Mouse (Mus musculus): Measurements from ENCODE around the gene Olfm2. TPM values are rescaled to one million over a fixed set of nuclear protein-coding genes. Genes with fewer than 3 reads are reported as not detected.

The Olfm2 gene
- polyA plus RNA-seq, 1 experiment from 2014 or later: 0.32 TPM

- H3K27me3 ChIP-seq: no peaks in the 10 kb centered on the region
- ChIA-PET CTCF (interaction anchor here (0.7 to 3.5 kb wide), 2 partner anchors 8 to 10 kb away, joined by 3 to 12 read pairs; no protein-coding TSS in a partner anchor), POLR2A (interaction anchor here (0.6 to 0.7 kb wide), 2 partner anchors 9 to 76 kb away, joined by 3 to 5 read pairs; no protein-coding TSS in a partner anchor)
- in situ Hi-C loops (cut with MboI; ENCODE audit: low pct_unique_long_range_greater_than_20kb): no loop called here
- TF ChIP-seq CTCF (IDR thresholded peaks at IDR 0.05): no peak
- ATAC-seq (no peak), DNase-seq (ENCODE audit: low read depth, low spot score) (no peak)
Measured at GRCm38 (mm10) chr9:20653859-20654258, 92.3 kb downstream of the Olfm2 start.

- ATAC-seq: peak; percentile 0
- no peaks in the 10 kb centered on the region for H3K27me3 ChIP-seq
- CTCF ChIA-PET: interaction anchor here (0.7 to 3.5 kb wide), 3 partner anchors 10 to 17 kb away, joined by 3 to 12 read pairs (median 4); no protein-coding TSS in a partner anchor
- POLR2A ChIA-PET: no interaction called here
- TF ChIP-seq CTCF (IDR thresholded peaks at IDR 0.05): no peak
- no peak for DNase-seq (ENCODE audit: low read depth, low spot score)
- in situ Hi-C loops (cut with MboI; ENCODE audit: low pct_unique_long_range_greater_than_20kb): no loop called here
Measured at GRCm38 (mm10) chr9:20652260-20652658, 93.9 kb downstream of the Olfm2 start.

- in situ Hi-C loops (cut with MboI; ENCODE audit: low pct_unique_long_range_greater_than_20kb): no loop called here
- ChIA-PET POLR2A (no interaction called here), CTCF (interaction anchor here (1.3 to 3.5 kb wide), 2 partner anchors 11 to 16 kb away, joined by 4 to 12 read pairs; no protein-coding TSS in a partner anchor)
- peak; percentile 100 for ATAC-seq
- H3K27me3 ChIP-seq: no peaks in the 10 kb centered on the region
- DNase-seq (ENCODE audit: low read depth, low spot score): peak; percentile 98
- TF ChIP-seq CTCF (IDR thresholded peaks at IDR 0.05): no peak
Measured at GRCm38 (mm10) chr9:20651602-20652259, 94.4 kb downstream of the Olfm2 start, which contains the start of gene Pin1. Gene Pin1 (plus strand): TSS chr9:20652095.

GRCm38 (mm10) chr9:20645121-20645520 lies 101.0 kb downstream of the Olfm2 start:
- CTCF ChIA-PET: no interaction called here

GRCm38 (mm10) chr9:20644360-20645081 lies 101.6 kb downstream of the Olfm2 start, which contains the start of gene Fbxl12:
Gene Fbxl12 (minus strand): TSS chr9:20644767.
- TF ChIP-seq CTCF (IDR thresholded peaks at IDR 0.05): no peak
- ChIA-PET POLR2A (interaction anchor here (1.0 kb wide), 1 partner anchor 9 kb away, joined by 3 read pairs; no protein-coding TSS in a partner anchor), CTCF (no interaction called here)
- in situ Hi-C loops (cut with MboI; ENCODE audit: low pct_unique_long_range_greater_than_20kb): loop anchor here (10.0 kb wide), 1 partner anchor 170 kb away; no protein-coding TSS in a partner anchor
- ATAC-seq: peak; percentile 31
- no peaks in the 10 kb centered on the region for H3K27me3 ChIP-seq
- no peak for DNase-seq (ENCODE audit: low read depth, low spot score)

More at GRCm38 (mm10) chr9:20645121-20645520, 101.0 kb downstream of the Olfm2 start:
- H3K27me3 ChIP-seq: no peaks in the 10 kb centered on the region
- no peak for TF ChIP-seq CTCF (IDR thresholded peaks at IDR 0.05)
- POLR2A ChIA-PET: interaction anchor here (1.0 kb wide), 1 partner anchor 9 kb away, joined by 3 read pairs; no protein-coding TSS in a partner anchor
- DNase-seq (ENCODE audit: low read depth, low spot score) (no peak), ATAC-seq (no peak)
- in situ Hi-C loops (cut with MboI; ENCODE audit: low pct_unique_long_range_greater_than_20kb): loop anchor here (10.0 kb wide), 1 partner anchor 170 kb away; no protein-coding TSS in a partner anchor

- ChIA-PET CTCF (interaction anchor here (1.2 to 1.4 kb wide), 2 partner anchors 10 to 18 kb away, joined by 3 read pairs; no protein-coding TSS in a partner anchor), POLR2A (no interaction called here)
- DNase-seq (ENCODE audit: low read depth, low spot score) (no peak), ATAC-seq (no peak)
- no peaks in the 10 kb centered on the region for H3K27me3 ChIP-seq
- in situ Hi-C loops (cut with MboI; ENCODE audit: low pct_unique_long_range_greater_than_20kb): loop anchor here (10.0 kb wide), 1 partner anchor 169 kb away; no protein-coding TSS in a partner anchor
- no peak for TF ChIP-seq CTCF (IDR thresholded peaks at IDR 0.05)
Measured at GRCm38 (mm10) chr9:20643781-20644180, 102.4 kb downstream of the Olfm2 start.

- ChIA-PET POLR2A (no interaction called here), CTCF (interaction anchor here (0.7 to 1.4 kb wide), 3 partner anchors 11 to 19 kb away, joined by 3 read pairs; no protein-coding TSS in a partner anchor)
- H3K27me3 ChIP-seq: no peaks in the 10 kb centered on the region
- DNase-seq (ENCODE audit: low read depth, low spot score) (peak; percentile 35), ATAC-seq (peak; percentile 79)
- in situ Hi-C loops (cut with MboI; ENCODE audit: low pct_unique_long_range_greater_than_20kb): loop anchor here (10.0 kb wide), 1 partner anchor 168 kb away; no protein-coding TSS in a partner anchor
- no peak for TF ChIP-seq CTCF (IDR thresholded peaks at IDR 0.05)
Measured at GRCm38 (mm10) chr9:20642896-20643466, 103.2 kb downstream of the Olfm2 start.

- DNase-seq (ENCODE audit: low read depth, low spot score): peak; percentile 54
- in situ Hi-C loops (cut with MboI; ENCODE audit: low pct_unique_long_range_greater_than_20kb): loop anchor here (10.0 kb wide), 1 partner anchor 167 kb away; no protein-coding TSS in a partner anchor
- TF ChIP-seq CTCF (IDR thresholded peaks at IDR 0.05): no peak
- ChIA-PET POLR2A (no interaction called here), CTCF (interaction anchor here (0.7 to 1.4 kb wide), 2 partner anchors 10 to 19 kb away, joined by 3 read pairs; no protein-coding TSS in a partner anchor)
- no peaks in the 10 kb centered on the region for H3K27me3 ChIP-seq
- peak; percentile 87 for ATAC-seq
Measured at GRCm38 (mm10) chr9:20642101-20642895, 103.9 kb downstream of the Olfm2 start, which contains the start of gene Ubl5. Gene Ubl5 (plus strand): TSS chr9:20642878.

- ATAC-seq: no peak
- POLR2A ChIA-PET: no interaction called here
Measured at GRCm38 (mm10) chr9:20641501-20641900, 104.6 kb downstream of the Olfm2 start.

More at GRCm38 (mm10) chr9:20641501-20641900, 104.6 kb downstream of the Olfm2 start:
- in situ Hi-C loops (cut with MboI; ENCODE audit: low pct_unique_long_range_greater_than_20kb): loop anchor here (10.0 kb wide), 1 partner anchor 167 kb away; no protein-coding TSS in a partner anchor
- no peak for TF ChIP-seq CTCF (IDR thresholded peaks at IDR 0.05)
- DNase-seq (ENCODE audit: low read depth, low spot score): no peak
- no peaks in the 10 kb centered on the region for H3K27me3 ChIP-seq
- CTCF ChIA-PET: no interaction called here

All from Patski (cell line).